Mouse (Mus musculus): Measurements from ENCODE around the gene Pdzrn3. TPM values are rescaled to one million over a fixed set of nuclear protein-coding genes. Genes with fewer than 3 reads are reported as not detected.

The Pdzrn3 gene
- polyA plus RNA-seq, 1 experiment from 2014 or later, result 0.54 TPM

DNA sequence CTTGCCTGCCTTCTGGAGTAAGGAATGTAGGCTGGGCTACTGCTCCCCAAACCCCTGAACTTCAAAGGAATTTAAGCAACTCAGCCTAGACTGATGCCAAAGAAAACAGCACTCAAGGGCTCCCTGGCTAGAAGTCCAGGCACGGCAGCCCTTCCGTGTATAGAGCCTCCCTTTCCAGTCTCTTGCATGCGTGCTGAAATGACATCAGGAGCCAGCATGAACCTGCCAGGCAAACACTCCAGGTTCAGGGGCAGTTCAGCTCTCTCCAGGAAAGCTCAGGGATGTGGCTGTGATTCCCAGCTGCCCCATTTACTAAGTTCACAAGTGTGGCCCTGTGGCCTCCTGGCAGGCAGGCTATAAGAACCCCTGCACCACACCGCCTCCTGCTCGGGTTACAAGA, 126.5 kb downstream of the Pdzrn3 start:
- 65% methylated on average over 5 of the region's 5 CpGs for WGBS (ENCODE audit: insufficient replicate concordance)
- H3K27me3 ChIP-seq (ENCODE audit: control insufficient read depth, insufficient read depth, low read depth, low read length), result no peaks in the 10 kb centered on the region
- no peaks in the 10 kb centered on the region for H3K4me1 ChIP-seq (ENCODE audit: control insufficient read depth, low read depth, low read length)
- no peak overlapping the region for H3K4me2 ChIP-seq (ENCODE audit: low read depth, low read length)
- H3K9ac ChIP-seq (ENCODE audit: low read depth, low read length), result no peak overlapping the region
- H3K4me3 ChIP-seq (ENCODE audit: low read depth, low read length), result no peak overlapping the region
- no peak overlapping the region for H3K27ac ChIP-seq (ENCODE audit: low read length)
- no peaks in the 10 kb centered on the region for H3K36me3 ChIP-seq (ENCODE audit: control insufficient read depth, insufficient read depth)
- H3K9me3 ChIP-seq (replicated peaks; ENCODE audit: control insufficient read depth, low read length), result no peaks in the 10 kb centered on the region
- no peak for ATAC-seq (ENCODE audit: low read depth)

DNA sequence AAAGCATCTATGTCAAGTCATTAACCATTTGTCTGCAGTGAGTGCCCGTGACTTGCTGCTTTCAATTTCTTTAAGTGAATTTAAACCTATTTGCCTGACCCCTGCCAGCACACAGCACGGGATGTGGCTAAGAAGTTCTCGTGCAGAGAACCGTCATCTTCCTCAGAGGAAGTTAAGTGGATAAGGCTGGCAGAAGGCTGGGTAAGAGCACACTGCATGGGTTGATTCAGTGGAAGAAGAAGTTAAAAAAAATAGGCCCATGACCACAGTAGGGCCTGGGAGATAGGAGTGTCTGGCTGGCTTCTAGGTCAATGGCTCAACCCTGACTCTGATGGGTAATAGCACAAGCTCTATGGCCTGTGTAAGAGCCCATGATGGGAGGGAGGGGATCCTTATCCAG, 131.6 kb downstream of the Pdzrn3 start:
- no peak for ATAC-seq (ENCODE audit: low read depth)
- H3K4me2 ChIP-seq (ENCODE audit: low read depth, low read length), result no peak overlapping the region
- WGBS (ENCODE audit: insufficient replicate concordance), result 32% methylated on average over 4 of the region's 4 CpGs
- no peak overlapping the region for H3K27ac ChIP-seq (ENCODE audit: low read length)
- H3K4me3 ChIP-seq (ENCODE audit: low read depth, low read length), result no peak overlapping the region
- H3K9ac ChIP-seq (ENCODE audit: low read depth, low read length), result no peak overlapping the region
- H3K4me1 ChIP-seq (ENCODE audit: control insufficient read depth, low read depth, low read length), result no peaks in the 10 kb centered on the region
- no peaks in the 10 kb centered on the region for H3K9me3 ChIP-seq (replicated peaks; ENCODE audit: control insufficient read depth, low read length)
- H3K27me3 ChIP-seq (ENCODE audit: control insufficient read depth, insufficient read depth, low read depth, low read length), result no peaks in the 10 kb centered on the region
- no peaks in the 10 kb centered on the region for H3K36me3 ChIP-seq (ENCODE audit: control insufficient read depth, insufficient read depth)

DNA sequence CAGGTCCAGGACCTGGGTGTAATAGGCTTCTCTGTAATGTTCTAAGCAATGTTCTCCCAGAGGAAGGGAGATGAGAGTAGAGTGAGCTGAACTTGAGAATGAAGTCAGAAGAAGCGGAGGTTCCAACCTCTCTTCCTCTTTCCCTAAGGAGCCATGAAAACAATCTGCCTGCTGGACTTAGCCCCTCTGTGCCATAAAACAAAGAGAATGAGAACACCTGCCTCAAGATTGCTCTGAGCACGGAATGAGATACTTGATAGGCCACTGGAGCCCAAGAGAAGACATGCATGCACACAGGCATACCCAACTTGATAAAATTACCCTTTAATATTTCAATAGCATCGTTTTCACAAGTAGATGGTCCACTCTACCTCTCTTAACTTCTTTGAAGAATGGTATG, 133.3 kb downstream of the Pdzrn3 start:
- Histone ChIP-seq H3K36me3 (ENCODE audit: control insufficient read depth, insufficient read depth) (no peaks in the 10 kb centered on the region), H3K4me3 (ENCODE audit: low read depth, low read length) (no peak overlapping the region), H3K27ac (ENCODE audit: low read length) (no peak overlapping the region), H3K4me1 (ENCODE audit: control insufficient read depth, low read depth, low read length) (no peaks in the 10 kb centered on the region), H3K4me2 (ENCODE audit: low read depth, low read length) (no peak overlapping the region), H3K9ac (ENCODE audit: low read depth, low read length) (no peak overlapping the region), H3K27me3 (ENCODE audit: control insufficient read depth, insufficient read depth, low read depth, low read length) (no peaks in the 10 kb centered on the region), H3K9me3 (replicated peaks; ENCODE audit: control insufficient read depth, low read length) (no peaks in the 10 kb centered on the region)
- 52% methylated on average over 3 of the region's 3 CpGs for WGBS (ENCODE audit: insufficient replicate concordance)
- ATAC-seq (ENCODE audit: low read depth), result no peak

DNA sequence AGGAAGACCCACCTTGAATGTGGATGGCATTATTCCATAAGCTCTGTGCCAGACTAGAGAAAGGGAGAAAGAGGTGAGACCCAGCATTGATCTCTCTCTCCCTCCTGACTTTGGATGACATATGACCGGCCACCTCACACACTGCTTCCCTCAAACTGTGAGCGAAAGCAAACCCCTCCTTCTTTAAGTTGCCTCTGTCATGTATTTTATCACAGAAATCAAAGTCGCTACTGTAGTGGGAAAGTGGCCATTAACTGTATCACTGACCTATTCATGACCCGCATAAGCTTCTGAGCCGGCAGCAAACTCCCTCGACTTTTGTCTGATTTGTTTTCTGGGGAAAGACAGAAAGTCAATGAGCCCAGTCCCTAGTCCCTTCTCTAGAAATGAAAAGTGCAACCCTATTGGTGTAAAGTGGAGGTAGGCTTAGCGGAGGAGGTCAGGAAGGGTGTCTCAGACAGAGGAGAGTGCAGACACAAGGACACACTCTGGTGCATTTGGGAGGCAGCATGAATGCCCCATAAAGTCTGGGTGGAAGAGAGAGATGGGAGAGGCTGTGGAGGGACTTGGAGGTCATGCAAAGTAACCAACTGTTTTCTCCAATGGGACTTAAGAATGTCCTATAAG, 134.4 kb downstream of the Pdzrn3 start:
- Histone ChIP-seq H3K9ac (ENCODE audit: low read depth, low read length) (no peak overlapping the region), H3K4me3 (ENCODE audit: low read depth, low read length) (no peak overlapping the region), H3K4me1 (ENCODE audit: control insufficient read depth, low read depth, low read length) (no peaks in the 10 kb centered on the region), H3K27me3 (ENCODE audit: control insufficient read depth, insufficient read depth, low read depth, low read length) (no peaks in the 10 kb centered on the region), H3K27ac (ENCODE audit: low read length) (no peak overlapping the region), H3K9me3 (replicated peaks; ENCODE audit: control insufficient read depth, low read length) (no peaks in the 10 kb centered on the region), H3K36me3 (ENCODE audit: control insufficient read depth, insufficient read depth) (no peaks in the 10 kb centered on the region), H3K4me2 (ENCODE audit: low read depth, low read length) (no peak overlapping the region)
- ATAC-seq (ENCODE audit: low read depth), result no peak
- WGBS (ENCODE audit: insufficient replicate concordance), result 64% methylated on average over 7 of the region's 7 CpGs

DNA sequence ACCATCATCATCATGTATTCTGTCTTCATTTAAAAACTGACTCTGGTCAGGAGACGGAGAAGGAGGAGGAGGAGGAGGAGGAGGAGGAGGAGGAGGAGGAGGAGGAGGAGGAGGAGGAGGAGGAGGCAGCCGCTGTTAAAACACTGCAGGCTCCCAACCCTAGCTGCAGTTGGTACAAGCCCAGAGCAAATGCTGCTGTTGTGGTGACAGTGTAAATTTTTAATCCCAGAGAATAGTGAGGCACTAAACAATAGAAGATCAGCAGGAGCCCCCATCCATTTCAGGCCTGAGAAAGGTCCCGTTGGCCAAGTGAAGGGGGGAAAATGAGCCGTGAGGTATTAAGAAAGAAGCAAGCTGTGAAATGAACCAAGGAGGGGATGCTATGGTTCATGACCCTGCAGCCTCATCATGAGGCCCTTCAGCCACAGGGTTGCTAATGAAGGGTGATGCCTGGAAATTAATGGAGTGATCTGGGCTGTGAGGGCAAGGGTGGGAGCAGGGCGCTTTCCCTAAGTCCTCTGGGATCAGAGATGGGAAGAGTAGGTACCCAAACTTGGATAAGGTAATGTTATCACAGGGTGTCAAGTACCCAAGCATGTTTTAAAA, 141.0 kb downstream of the Pdzrn3 start:
- no peaks in the 10 kb centered on the region for H3K27me3 ChIP-seq (ENCODE audit: control insufficient read depth, insufficient read depth, low read depth, low read length)
- no peak overlapping the region for H3K9ac ChIP-seq (ENCODE audit: low read depth, low read length)
- H3K27ac ChIP-seq (ENCODE audit: low read length), result no peak overlapping the region
- no peak overlapping the region for H3K4me2 ChIP-seq (ENCODE audit: low read depth, low read length)
- no peak overlapping the region for H3K4me3 ChIP-seq (ENCODE audit: low read depth, low read length)
- H3K9me3 ChIP-seq (replicated peaks; ENCODE audit: control insufficient read depth, low read length), result no peaks in the 10 kb centered on the region
- WGBS (ENCODE audit: insufficient replicate concordance), result 51% methylated on average over 4 of the region's 5 CpGs
- no peak for ATAC-seq (ENCODE audit: low read depth)
- no peaks in the 10 kb centered on the region for H3K4me1 ChIP-seq (ENCODE audit: control insufficient read depth, low read depth, low read length)
- no peaks in the 10 kb centered on the region for H3K36me3 ChIP-seq (ENCODE audit: control insufficient read depth, insufficient read depth)

DNA sequence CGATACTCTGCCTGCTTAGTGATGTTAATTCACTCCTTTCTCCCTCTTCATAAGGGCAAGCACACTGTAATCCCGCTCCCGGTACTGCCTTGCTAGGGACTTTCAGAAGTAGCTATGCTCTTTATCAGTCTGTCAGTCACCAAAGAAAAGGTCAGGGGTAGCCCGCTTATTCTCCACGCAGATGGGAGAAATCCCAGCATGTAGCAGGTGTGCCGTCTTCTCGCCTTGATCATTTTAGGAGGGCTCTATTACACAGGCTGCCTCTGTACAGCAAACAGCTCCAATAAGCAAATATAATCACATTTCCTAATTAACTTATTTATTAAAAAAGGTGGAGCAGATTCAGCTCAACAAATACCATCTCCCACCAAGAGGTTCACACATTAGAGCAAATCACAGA, 141.5 kb downstream of the Pdzrn3 start:
- no peak for ATAC-seq (ENCODE audit: low read depth)
- H3K4me1 ChIP-seq (ENCODE audit: control insufficient read depth, low read depth, low read length), result no peaks in the 10 kb centered on the region
- H3K27me3 ChIP-seq (ENCODE audit: control insufficient read depth, insufficient read depth, low read depth, low read length), result no peaks in the 10 kb centered on the region
- H3K9ac ChIP-seq (ENCODE audit: low read depth, low read length), result no peak overlapping the region
- H3K9me3 ChIP-seq (replicated peaks; ENCODE audit: control insufficient read depth, low read length), result no peaks in the 10 kb centered on the region
- H3K4me3 ChIP-seq (ENCODE audit: low read depth, low read length), result no peak overlapping the region
- 68% methylated on average over 7 of the region's 7 CpGs for WGBS (ENCODE audit: insufficient replicate concordance)
- no peaks in the 10 kb centered on the region for H3K36me3 ChIP-seq (ENCODE audit: control insufficient read depth, insufficient read depth)
- no peak overlapping the region for H3K27ac ChIP-seq (ENCODE audit: low read length)
- H3K4me2 ChIP-seq (ENCODE audit: low read depth, low read length), result no peak overlapping the region

DNA sequence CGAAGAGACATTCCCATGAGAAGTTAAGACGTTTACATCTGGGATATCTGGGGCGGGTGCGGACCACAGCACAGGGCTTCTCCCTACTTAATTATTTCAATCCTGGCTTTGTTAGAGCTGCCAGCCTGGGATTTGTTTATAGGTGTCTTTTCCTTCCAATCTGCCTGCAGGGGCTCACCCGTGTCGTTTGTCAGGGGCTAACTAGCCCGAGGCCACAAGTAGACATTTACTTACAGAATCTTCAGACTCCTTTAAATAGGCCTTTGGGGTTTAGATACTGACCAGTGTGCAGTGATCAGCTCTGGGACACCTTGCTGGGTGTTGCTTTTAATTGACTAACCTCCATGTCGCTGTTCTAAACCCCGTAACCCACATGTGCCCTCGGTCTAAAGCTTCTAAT, 143.3 kb downstream of the Pdzrn3 start:
- H3K9ac ChIP-seq (ENCODE audit: low read depth, low read length), result no peak overlapping the region
- no peak overlapping the region for H3K4me2 ChIP-seq (ENCODE audit: low read depth, low read length)
- no peak overlapping the region for H3K4me3 ChIP-seq (ENCODE audit: low read depth, low read length)
- H3K9me3 ChIP-seq (replicated peaks; ENCODE audit: control insufficient read depth, low read length), result no peaks in the 10 kb centered on the region
- no peak for ATAC-seq (ENCODE audit: low read depth)
- H3K4me1 ChIP-seq (ENCODE audit: control insufficient read depth, low read depth, low read length), result no peaks in the 10 kb centered on the region
- H3K36me3 ChIP-seq (ENCODE audit: control insufficient read depth, insufficient read depth), result no peaks in the 10 kb centered on the region
- WGBS (ENCODE audit: insufficient replicate concordance), result 63% methylated on average over 10 of the region's 10 CpGs
- no peaks in the 10 kb centered on the region for H3K27me3 ChIP-seq (ENCODE audit: control insufficient read depth, insufficient read depth, low read depth, low read length)
- H3K27ac ChIP-seq (ENCODE audit: low read length), result no peak overlapping the region

DNA sequence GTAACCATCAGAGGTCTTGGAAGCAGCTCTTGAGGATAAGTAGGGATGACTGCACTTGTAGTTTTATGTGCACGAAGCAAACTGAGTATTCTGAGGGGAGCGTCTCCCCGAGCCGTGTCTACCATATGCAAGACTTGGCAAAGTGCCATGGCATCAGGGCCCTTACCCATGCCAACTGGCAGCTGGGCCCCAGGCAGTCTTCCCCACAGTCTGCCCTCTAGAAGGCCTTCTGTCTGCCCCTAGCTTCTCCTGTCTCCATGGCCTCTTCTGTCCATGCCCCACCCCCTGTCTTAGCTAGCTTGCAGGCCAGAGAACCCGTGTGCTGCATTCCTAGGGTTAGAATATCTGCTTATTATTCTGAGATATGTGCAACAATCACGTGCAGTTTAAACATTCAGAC, 144.0 kb downstream of the Pdzrn3 start:
- WGBS (ENCODE audit: insufficient replicate concordance), result 63% methylated on average over 6 of the region's 6 CpGs
- Histone ChIP-seq H3K4me3 (ENCODE audit: low read depth, low read length) (no peak overlapping the region), H3K4me2 (ENCODE audit: low read depth, low read length) (no peak overlapping the region), H3K9me3 (replicated peaks; ENCODE audit: control insufficient read depth, low read length) (no peaks in the 10 kb centered on the region), H3K4me1 (ENCODE audit: control insufficient read depth, low read depth, low read length) (no peaks in the 10 kb centered on the region), H3K27me3 (ENCODE audit: control insufficient read depth, insufficient read depth, low read depth, low read length) (no peaks in the 10 kb centered on the region), H3K36me3 (ENCODE audit: control insufficient read depth, insufficient read depth) (no peaks in the 10 kb centered on the region), H3K27ac (ENCODE audit: low read length) (no peak overlapping the region), H3K9ac (ENCODE audit: low read depth, low read length) (no peak overlapping the region)
- ATAC-seq (ENCODE audit: low read depth), result no peak

DNA sequence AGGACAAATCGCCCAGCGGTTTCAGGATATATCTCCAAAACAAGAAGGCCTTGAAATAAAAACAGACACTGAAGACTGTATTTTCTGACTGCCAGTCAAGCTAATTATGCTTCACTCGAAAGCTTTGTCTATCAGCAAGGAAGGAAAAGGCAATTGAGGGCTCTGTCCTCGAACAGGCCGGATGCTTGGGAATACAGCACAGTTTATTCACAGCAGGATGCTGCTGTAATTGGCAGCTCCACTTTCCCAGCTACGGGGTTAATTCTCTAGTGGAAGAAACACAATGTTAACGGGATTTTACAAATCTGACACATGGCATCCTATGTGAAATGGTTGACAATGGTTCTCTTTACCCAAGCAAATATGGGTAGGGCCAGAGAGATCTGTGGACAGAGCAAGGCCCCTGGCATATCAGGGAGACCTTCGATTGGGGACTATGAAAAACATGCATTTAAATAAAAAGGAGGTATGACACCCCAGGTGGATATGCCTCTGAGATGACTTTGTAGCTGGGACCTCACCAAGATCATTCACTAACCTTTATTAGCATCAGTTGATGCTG, 150.3 kb downstream of the Pdzrn3 start:
- H3K27ac ChIP-seq (ENCODE audit: low read length), result no peak overlapping the region
- no peaks in the 10 kb centered on the region for H3K9me3 ChIP-seq (replicated peaks; ENCODE audit: control insufficient read depth, low read length)
- no peaks in the 10 kb centered on the region for H3K27me3 ChIP-seq (ENCODE audit: control insufficient read depth, insufficient read depth, low read depth, low read length)
- no peak for ATAC-seq (ENCODE audit: low read depth)
- H3K36me3 ChIP-seq (ENCODE audit: control insufficient read depth, insufficient read depth), result no peaks in the 10 kb centered on the region
- H3K9ac ChIP-seq (ENCODE audit: low read depth, low read length), result no peak overlapping the region
- no peaks in the 10 kb centered on the region for H3K4me1 ChIP-seq (ENCODE audit: control insufficient read depth, low read depth, low read length)
- WGBS (ENCODE audit: insufficient replicate concordance), result 49% methylated on average over 8 of the region's 8 CpGs
- H3K4me3 ChIP-seq (ENCODE audit: low read depth, low read length), result no peak overlapping the region
- no peak overlapping the region for H3K4me2 ChIP-seq (ENCODE audit: low read depth, low read length)

Data from liver, embryonic 16.5 days (tissue).